Mouse (Mus musculus) embryonic fibroblast, embryonic 13.5 days (primary cell): ENCODE data around the gene 1700001J03Rik.

Source experiments
- CTCF ChIP-seq: IDR thresholded peaks from 2 replicates; pipeline ENCODE4 v1.5.1; 2011; ENCODE audit warnings: mild to moderate bottlenecking, control low read depth, low read length, moderate library complexity, borderline replicate concordance; ENCODE audit not compliant: insufficient read depth
- POLR2A ChIP-seq: IDR thresholded peaks from 2 replicates; pipeline ENCODE4 v1.6.1; 2011; ENCODE audit warnings: low read depth, mild to moderate bottlenecking, control low read depth, low read length, moderate library complexity

DNA sequence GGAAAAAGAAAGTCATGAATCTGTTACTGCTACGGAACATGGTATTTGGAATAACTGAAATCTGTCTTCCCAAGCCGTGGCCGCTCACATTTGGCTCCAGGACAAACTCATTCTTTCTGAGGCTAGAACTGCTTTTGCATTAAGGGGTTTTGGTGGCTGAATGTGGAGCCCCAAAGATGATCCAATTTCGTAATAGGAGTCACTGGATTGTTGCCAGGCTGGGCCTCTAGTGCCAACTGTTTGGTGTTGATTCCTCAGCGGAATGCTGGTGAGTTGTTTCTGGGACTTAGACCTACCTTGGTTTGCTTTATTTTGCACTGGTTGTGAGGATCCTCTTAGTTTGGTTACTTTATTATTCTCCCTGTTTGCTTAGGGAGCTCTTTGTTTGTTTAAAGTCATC is 38.7 kb upstream of the 1700001J03Rik start:
- no peak for TF ChIP-seq CTCF
- TF ChIP-seq POLR2A = no peak
